12 mouse cellular contexts compared by ENCODE assay signal in the genomic region with DNA sequence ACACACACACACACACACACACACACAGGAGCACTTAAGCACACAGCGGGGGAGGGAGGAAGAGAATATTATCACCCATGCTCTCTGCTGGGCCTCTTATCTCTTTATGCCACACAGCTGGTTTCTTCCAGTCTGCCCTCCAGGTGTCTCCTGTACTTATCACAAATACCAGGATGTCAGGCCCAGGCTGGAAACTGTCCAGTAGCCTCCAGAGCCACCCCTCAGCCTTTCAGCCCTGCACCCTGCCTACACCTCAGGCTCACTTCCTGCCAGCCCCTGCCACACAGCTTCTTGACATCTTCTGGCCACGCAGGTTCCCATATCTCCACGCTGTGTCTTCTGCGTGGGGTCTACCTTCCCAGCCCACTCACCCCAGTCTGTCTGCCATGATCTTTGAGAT.
DNase-seq lines count a peak whose midpoint lies in the region; ATAC-seq and TF ChIP-seq lines count a peak whose summit lies in the region.
"Had no signal": no experiment of that assay in that cellular context is flagged by ENCODE, and none has a peak within 500 bp of the region (broad histone marks: within the 10 kb centered on the region; RNA-seq: fewer than 3 reads in every experiment).

No protein-coding gene starts in this region.

- peak overlapping the region; percentile 25; the same call in 1 of the 2 replicates for H3K4me2 ChIP-seq in heart, embryonic 12.5 days
- H3K4me2 ChIP-seq in liver, embryonic 16.5 days (ENCODE audit: low read depth, low read length) = peak overlapping the region; percentile 59
- H3K4me2 ChIP-seq: limb, embryonic 13.5 days had no signal

- H3K36me3 ChIP-seq in heart, embryonic 12.5 days = no peaks in the 10 kb centered on the region
- no peaks in the 10 kb centered on the region for H3K36me3 ChIP-seq in G1E (replicated peaks)
- no peaks in the 10 kb centered on the region for H3K36me3 ChIP-seq in embryonic facial prominence, embryonic 10.5 days (replicated peaks)
- H3K36me3 ChIP-seq in liver, embryonic 16.5 days (ENCODE audit: control insufficient read depth, insufficient read depth) = no peaks in the 10 kb centered on the region
- H3K36me3 ChIP-seq: limb, embryonic 13.5 days had no signal

- no peaks in the 10 kb centered on the region for H3K9me3 ChIP-seq in heart, embryonic 12.5 days (replicated peaks)
- H3K9me3 ChIP-seq in G1E (replicated peaks) = no peaks in the 10 kb centered on the region
- no peaks in the 10 kb centered on the region for H3K9me3 ChIP-seq in embryonic facial prominence, embryonic 10.5 days
- H3K9me3 ChIP-seq in liver, embryonic 16.5 days (replicated peaks; ENCODE audit: control insufficient read depth, low read length) = no peaks in the 10 kb centered on the region
- H3K9me3 ChIP-seq: limb, embryonic 13.5 days had no signal

- peak; percentile 88 for ATAC-seq in heart, embryonic 12.5 days (ENCODE audit: insufficient number of reproducible peaks, low FRiP score)
- peak; percentile 94 for ATAC-seq in G1E (ENCODE audit: extremely low read depth, insufficient number of reproducible peaks, low FRiP score, poor library complexity, severe bottlenecking)
- ATAC-seq in liver, embryonic 16.5 days (ENCODE audit: low read depth) = peak; percentile 97
- ATAC-seq: activated CD4-positive, CD25-positive, alpha-beta regulatory T cell, adult 4 months; forebrain, embryonic 14.5 days had no signal

- no peak overlapping the region for H3K4me3 ChIP-seq in heart, embryonic 12.5 days
- peak overlapping the region; percentile 20; the same call in 1 of the 2 replicates for H3K4me3 ChIP-seq in G1E (ENCODE audit: low read depth, low read length)
- no peak overlapping the region for H3K4me3 ChIP-seq in embryonic facial prominence, embryonic 10.5 days
- 0 out of 2 replicates have a peak overlapping the region, but pooled peaks have one; percentile 17 for H3K4me3 ChIP-seq in liver, embryonic 16.5 days (ENCODE audit: low read depth, low read length)
- H3K4me3 ChIP-seq: limb, embryonic 13.5 days had no signal

- H3K4me1 ChIP-seq in heart, embryonic 12.5 days (replicated peaks) = peaks cover 72% of the 10 kb centered on the region
- H3K4me1 ChIP-seq in G1E (ENCODE audit: insufficient read depth, low read depth, low read length) = peaks cover 51% of the 10 kb centered on the region
- H3K4me1 ChIP-seq in embryonic facial prominence, embryonic 10.5 days = peaks cover 39% of the 10 kb centered on the region
- H3K4me1 ChIP-seq in liver, embryonic 16.5 days (ENCODE audit: control insufficient read depth, low read depth, low read length) = peaks cover 57% of the 10 kb centered on the region

- no peak overlapping the region for H3K9ac ChIP-seq in heart, embryonic 12.5 days
- H3K9ac ChIP-seq in liver, embryonic 16.5 days (ENCODE audit: low read depth, low read length) = peak overlapping the region; percentile 61
- H3K9ac ChIP-seq: limb, embryonic 13.5 days had no signal

- H3K27me3 ChIP-seq in heart, embryonic 12.5 days (replicated peaks) = no peaks in the 10 kb centered on the region
- H3K27me3 ChIP-seq in G1E (ENCODE audit: insufficient read depth, low read length) = peaks cover 38% of the 10 kb centered on the region
- peaks cover 16% of the 10 kb centered on the region for H3K27me3 ChIP-seq in embryonic facial prominence, embryonic 10.5 days (replicated peaks; ENCODE audit: low read depth, poor library complexity, severe bottlenecking)
- H3K27me3 ChIP-seq in liver, embryonic 16.5 days (ENCODE audit: control insufficient read depth, insufficient read depth, low read depth, low read length) = peaks cover 12% of the 10 kb centered on the region

- H3K27ac ChIP-seq in heart, embryonic 12.5 days (ENCODE audit: poor library complexity, severe bottlenecking) = peak overlapping the region; percentile 83
- peak overlapping the region; percentile 15; the same call in 1 of the 2 replicates for H3K27ac ChIP-seq in embryonic facial prominence, embryonic 10.5 days (replicated peaks)
- peak overlapping the region; percentile 97 for H3K27ac ChIP-seq in liver, embryonic 16.5 days (ENCODE audit: low read length)
- H3K27ac ChIP-seq: limb, embryonic 13.5 days had no signal

- DNase-seq in heart, adult 18-20 months = no peak
- DNase-seq in G1E (ENCODE audit: low spot score) = peak; percentile 77
- no peak for DNase-seq in embryonic facial prominence, embryonic 10.5 days (ENCODE audit: low spot score)
- no peak for DNase-seq in frontal cortex, postnatal 14 days (ENCODE audit: low spot score in 2 of 2)
- no peak for DNase-seq in adrenal gland, adult 2 months
- no peak for DNase-seq in cerebellum, adult 11 months
- DNase-seq: cerebellum, postnatal 25 days had no signal

- TF ChIP-seq CTCF in G1E (IDR thresholded peaks at IDR 0.05; ENCODE audit: low read depth, low read length) = no peak

- WGBS in heart, embryonic 12.5 days = 22% methylated on average over 4 of the region's 4 CpGs
- 79% methylated on average over 4 of the region's 4 CpGs for WGBS in embryonic facial prominence, embryonic 10.5 days
- WGBS in liver, embryonic 16.5 days (ENCODE audit: insufficient replicate concordance) = 7% methylated on average over 4 of the region's 4 CpGs

Comparison
In these comparisons a context has a peak if more than half of its experiments do, and no peak if none do; other contexts are left out.
1. H3K27ac ChIP-seq: peak in every context shown above with its lines; median percentile 97 in liver, embryonic 16.5 days; 83 in heart, embryonic 12.5 days; 15 in embryonic facial prominence, embryonic 10.5 days.
2. H3K4me3 ChIP-seq: peak in G1E (single experiment) and liver, embryonic 16.5 days (single experiment); none in heart, embryonic 12.5 days (single experiment) and embryonic facial prominence, embryonic 10.5 days (single experiment).
3. Peak in every context shown above with its lines, with median percentiles within 50 percentile points of each other: ATAC-seq.